Mouse (Mus musculus) CD4-positive naive resting alpha-beta T cell, adult 57 days (primary cell): Measurements from ENCODE around the gene Hsf5. TPM values are rescaled to one million over a fixed set of nuclear protein-coding genes. Genes with fewer than 3 reads are reported as not detected.

Source experiments
- total RNA-seq: library from RNA; stranded (reverse); gene quantifications from one replicate; pipeline ENCODE4 v1.2.4, GENCODE M21; 2023

Hsf5 gene
- total RNA-seq: not detected

GRCm38 (mm10) chr11:87616790-87617474, at the start of gene Hsf5:
Gene Hsf5, plus strand, starts transcription at chr11:87617164.

GRCm38 (mm10) chr11:87568255-87568953, 48.6 kb upstream of the Hsf5 start, which contains the start of gene Sept4:
Gene Sept4, plus strand, starts transcription at chr11:87568903.

GRCm38 (mm10) chr11:87591526-87592353, 25.2 kb upstream of the Hsf5 start, which contains the start of gene Mtmr4:
Gene Mtmr4, plus strand, starts transcription at chr11:87592162.

GRCm38 (mm10) chr11:87662407-87662806, 45.4 kb downstream of the Hsf5 start, which contains the start of gene Rnf43:
Gene Rnf43, plus strand, starts transcription at chr11:87662722.

Other genes with a start within 250 kb of the Hsf5 start
- gene Rad51c, start 212.2 kb upstream of the Hsf5 start, total RNA-seq: 2.3 TPM
- 0.77 TPM for gene Tex14, start 212.1 kb upstream of the Hsf5 start, total RNA-seq
- not detected for gene Gm11492, start 50.5 kb upstream of the Hsf5 start, total RNA-seq
- gene Sept4, start 48.3 kb upstream of the Hsf5 start, total RNA-seq: 4.3 TPM
- gene Mtmr4, start 25.0 kb upstream of the Hsf5 start, total RNA-seq: 24.1 TPM
- 5.1 TPM for gene Rnf43, start 45.6 kb downstream of the Hsf5 start, total RNA-seq
- gene Supt4a, start 120.4 kb downstream of the Hsf5 start, total RNA-seq: 160 TPM
- 5.2 TPM for gene Tspoap1, start 143.4 kb downstream of the Hsf5 start, total RNA-seq
- 1.1 TPM for gene Mpo, start 176.4 kb downstream of the Hsf5 start, total RNA-seq
- gene Lpo, start 211.1 kb downstream of the Hsf5 start, total RNA-seq: not detected
- gene Mks1, start 236.1 kb downstream of the Hsf5 start, total RNA-seq: 12.7 TPM